Mouse (Mus musculus): Measurements from ENCODE around the gene Oxgr1.

Oxgr1 gene

DNA sequence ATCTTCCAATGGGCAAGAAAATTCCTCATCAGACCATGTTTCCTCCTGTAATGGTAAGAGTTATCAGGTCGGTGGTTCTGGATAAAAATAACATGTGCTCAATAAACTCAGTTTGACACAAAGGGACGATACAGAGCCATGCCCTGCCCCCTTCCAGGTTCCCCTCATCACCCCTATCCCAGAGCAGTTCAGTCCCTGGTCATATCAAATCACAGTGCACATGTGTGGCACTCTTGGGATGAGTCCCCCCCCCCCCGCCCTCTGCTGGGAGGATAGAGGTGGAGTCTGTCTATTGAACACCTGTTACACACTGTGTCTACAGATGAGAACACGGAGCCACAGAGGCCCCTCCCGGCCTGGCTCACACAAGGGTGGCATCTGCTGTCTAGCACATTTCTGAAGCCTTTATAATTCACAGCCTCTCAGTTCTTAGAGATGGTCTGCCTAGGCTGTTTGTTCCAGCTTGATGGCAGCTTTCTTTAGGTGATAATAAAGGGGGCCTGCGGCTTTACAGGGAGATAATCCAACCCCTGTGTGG, 61.5 kb downstream of the Oxgr1 start:
- DNase-seq (ENCODE audit: inconsistent ontology term) = no peak

Data from Muller cell, postnatal 12 days (primary cell).